Mouse (Mus musculus) fat pad, adult 2 months (tissue): Measurements from ENCODE around the gene Reln.

ENCODE experiments used
- DNase-seq: peaks from one replicate; pipeline ENCODE4 v3.0.0-alpha.2; 2011; ENCODE audit warnings: low read depth, low spot score; ENCODE audit errors: extremely low read depth

Reln gene

DNA sequence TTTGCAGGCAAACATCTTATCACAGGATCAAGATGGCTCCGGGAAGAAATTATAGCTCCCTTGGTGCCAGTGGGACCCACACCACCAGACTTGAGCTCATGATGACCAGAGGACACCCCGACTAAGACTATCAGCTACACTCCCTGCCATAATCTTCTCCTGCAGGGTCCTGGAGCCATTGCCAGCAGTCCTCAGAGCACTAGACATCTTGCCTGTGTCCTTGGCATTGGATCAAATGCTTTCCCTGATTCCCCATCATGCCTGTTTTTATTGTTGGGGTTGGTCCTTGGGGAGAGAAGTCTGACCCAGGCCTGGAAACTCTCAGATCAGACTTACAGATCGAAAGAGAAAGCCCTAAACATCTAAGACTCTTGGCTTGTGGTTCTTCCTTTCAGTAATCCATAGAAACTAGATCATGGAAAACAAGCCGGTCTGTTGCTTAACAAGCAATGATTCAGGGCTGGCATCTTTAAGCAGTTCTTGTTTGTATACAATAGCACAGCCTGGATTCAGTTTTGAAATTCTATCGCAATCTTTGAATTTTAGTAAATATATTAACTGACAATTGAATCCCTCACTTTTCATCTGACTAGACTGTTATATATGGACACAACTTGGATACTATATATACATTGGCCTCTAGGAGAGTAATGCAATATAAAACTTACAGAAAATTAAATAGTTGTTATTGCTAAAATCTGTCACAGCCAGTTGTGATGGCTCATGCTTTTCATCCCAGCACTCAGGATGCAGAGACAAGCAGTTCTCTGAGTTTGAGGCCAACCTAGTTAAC is 212.6 kb downstream of the Reln start:
- no peak for DNase-seq

DNA sequence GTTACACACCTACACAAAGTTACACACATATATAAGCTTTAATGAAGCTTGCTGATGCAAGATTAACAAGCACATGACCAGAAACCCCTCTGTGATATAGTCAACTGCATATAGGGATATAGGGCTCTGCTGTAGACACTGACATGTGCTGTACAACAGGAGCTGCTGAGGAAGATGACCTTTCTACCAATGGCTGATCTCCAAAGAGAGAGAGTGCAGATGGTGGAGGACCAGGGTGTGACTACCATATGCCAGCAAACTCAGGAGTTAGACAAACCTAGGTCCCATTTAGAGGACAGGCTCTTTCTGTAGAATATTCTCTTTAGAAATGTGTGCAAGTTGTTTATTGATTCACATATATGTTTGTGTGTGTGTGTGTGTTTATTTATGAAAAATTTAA is 216.9 kb downstream of the Reln start:
- no peak for DNase-seq

- no peak for DNase-seq
Observed at GRCm38 (mm10) chr5:22119296-22119695, 225.2 kb downstream of the Reln start.

GRCm38 (mm10) chr5:22118456-22118855 is 226.0 kb downstream of the Reln start:
- DNase-seq: no peak

DNA sequence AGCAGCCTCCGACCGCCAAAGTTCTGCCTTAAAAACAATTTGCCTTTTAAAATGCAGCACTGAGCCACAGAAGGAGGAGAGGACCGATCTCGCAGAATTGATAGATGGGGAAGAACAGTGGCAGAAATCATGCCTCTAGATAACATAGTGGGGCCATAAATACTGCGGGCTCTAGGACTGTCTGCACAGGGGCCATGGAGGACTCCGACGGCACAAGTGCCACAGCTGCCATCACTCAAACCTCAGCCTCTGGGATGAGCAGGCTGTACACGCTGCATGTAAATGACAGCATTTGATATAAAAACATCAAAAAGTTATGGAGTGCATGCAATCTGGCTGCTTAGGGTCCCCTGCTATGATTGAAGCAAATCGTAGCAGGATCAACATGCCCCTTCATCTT is 227.6 kb downstream of the Reln start:
- DNase-seq: no peak

DNA sequence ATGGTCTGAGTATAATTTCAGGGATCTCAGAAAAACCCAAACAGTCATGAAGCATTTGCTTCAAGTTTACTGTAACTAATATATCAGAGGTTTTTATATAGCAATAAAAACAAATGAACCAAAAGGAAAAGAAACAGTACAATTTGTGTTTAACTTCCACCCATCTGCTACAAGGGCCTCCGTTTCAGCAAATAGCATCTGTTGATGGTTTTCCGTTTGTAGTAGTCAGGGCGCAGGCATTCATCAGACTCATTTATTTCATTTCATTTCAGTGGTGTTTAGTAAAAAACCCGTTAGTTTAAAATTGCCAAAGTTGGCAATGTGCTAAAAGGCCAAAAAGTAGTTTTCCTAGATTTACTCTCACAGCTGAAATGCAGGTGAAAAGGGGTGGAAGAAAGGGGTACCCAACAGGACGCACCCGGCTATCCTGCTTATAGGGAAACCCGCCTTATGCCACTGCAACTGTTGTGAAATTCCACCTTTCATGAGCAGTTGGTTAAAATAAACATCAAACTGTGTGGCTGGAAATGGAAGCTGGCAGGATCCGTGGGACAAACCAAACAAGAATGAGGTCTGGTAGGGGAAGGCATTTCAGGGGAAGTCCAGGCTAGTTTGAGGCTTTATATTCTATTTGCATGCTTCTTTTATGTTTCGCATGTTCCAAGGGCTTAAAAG is 237.6 kb downstream of the Reln start:
- no peak for DNase-seq

DNA sequence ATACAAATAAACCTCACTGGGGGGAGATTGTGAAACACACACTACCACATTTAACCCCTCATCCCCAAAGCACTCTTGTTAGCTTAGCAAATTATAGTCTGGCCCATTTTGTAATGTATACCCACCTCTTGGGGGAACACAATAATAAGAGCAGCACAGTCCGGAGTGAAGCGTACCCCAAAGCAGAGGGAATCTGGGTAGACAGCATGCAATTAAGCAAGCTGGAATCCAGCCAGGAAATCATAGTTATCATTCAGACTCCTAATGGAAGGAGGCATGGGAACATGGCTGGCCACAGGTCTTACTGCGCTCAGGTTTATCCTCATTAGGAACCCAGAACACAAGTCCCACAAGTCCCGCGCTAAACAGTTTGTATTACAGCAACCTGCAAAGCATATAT is 249.5 kb downstream of the Reln start:
- DNase-seq: no peak

DNA sequence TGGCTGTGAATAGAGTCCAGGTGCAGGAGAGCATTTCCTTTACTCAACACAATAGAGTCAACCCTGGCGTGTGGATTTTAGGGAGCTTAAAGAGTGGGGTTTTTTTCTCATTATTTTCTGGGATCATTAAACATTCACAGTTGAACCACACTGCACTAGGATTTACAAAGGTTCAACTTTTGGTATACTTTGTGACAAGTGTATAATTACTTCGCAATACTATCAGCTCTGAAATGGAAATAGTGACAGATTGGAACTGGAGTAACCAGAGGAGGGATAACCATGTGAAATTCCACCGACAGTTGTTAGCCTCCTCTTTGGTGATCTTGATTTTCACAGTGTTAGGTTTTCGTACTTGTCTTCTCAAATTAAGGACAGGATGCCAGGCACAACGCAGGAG is 250.5 kb downstream of the Reln start:
- no peak for DNase-seq

DNA sequence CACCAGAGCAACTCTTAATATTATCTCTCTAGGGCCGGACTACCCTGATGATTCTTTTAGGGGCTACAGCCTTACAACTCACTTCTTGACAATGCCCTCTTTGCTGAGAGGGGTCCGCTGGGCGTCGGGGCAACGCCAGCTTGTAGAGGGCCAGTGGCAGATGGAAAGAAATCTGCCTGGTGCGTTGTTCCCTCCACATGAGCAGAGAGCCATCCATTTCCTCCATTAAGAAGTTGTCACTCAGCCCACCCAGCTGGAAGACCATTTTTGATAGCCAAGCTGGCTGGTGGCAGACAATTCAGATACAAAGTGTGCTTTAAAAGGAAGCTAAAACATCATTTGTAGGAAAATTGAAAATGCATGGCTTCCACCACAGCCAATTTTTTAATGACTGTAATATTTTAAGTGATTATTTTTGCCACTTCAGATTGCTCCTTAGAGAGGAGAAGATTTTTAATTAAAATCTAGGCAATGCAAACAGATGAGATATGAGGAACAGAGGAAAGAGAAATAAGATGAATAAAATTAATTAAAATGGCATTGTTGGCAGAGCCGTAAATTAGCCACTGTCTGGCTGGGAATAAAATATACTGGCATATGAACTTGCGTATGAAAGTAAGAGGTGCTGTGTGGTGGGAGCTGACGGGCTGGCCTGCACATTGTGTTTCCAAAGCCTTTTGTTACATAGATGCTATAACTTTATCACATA is 251.2 kb downstream of the Reln start:
- no peak for DNase-seq

DNA sequence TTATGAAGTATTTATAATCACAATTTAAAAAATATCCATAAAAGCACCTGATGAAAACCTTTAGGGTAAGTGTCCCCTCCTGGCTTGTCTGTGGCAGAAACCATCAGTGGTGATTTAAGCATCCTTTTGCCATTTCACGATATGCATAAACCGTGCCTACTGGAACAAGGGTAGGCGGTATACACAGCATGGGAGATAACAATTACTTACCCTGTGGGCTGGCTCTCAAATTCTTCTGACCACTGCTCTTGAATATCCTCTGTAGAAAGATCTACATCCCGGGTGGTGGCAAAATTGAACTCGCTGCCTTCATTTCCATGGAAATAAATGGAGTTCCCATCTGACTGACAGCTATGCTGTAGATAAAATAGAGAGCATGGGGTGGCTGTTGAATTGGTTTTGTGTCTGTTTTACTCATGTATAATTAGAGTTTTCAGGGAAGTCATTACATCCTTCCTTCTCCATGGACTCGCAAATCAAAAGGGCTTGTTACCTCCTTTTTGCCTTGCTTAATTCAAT is 264.0 kb downstream of the Reln start:
- DNase-seq: no peak

DNA sequence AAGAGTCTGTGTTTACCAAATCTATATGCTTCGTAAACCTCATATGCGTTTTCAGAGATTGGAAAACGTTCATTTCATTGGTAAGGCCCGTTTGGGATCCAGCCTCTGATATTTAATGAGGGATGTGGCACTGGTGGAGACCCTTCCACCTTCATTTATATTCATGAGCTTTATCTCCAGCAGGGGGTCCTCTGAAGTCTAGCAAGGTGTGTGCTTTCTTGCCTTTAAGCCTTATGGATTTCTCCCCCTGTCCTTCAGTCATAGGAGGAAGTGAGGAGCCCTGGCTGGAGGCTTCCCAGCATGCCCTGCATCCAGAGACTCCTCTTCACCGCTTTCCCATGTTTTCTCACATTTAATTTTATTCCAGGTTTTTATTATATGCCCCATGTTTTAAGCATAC is 269.5 kb downstream of the Reln start:
- no peak for DNase-seq

DNA sequence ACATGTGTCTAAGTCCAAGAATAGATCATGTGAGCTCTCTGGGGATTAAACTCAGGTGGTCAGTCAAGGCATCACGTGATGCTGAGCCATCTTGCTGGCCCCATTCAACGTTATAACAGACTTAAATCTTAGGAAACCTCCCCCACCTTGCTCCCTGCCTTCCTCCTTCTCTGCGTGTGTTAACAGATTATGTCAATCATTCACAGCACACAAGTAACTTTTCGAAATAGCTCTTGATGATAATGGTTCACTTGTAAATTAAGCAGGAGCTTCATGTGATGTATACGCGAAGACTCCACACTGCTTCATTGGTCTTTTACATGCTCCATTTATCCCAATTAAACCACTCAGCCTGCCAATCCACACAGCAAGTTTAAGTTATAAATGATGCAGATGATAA is 271.9 kb downstream of the Reln start:
- DNase-seq: no peak

- no peak for DNase-seq
Observed at GRCm38 (mm10) chr5:22059251-22059650, 285.3 kb downstream of the Reln start.

DNA sequence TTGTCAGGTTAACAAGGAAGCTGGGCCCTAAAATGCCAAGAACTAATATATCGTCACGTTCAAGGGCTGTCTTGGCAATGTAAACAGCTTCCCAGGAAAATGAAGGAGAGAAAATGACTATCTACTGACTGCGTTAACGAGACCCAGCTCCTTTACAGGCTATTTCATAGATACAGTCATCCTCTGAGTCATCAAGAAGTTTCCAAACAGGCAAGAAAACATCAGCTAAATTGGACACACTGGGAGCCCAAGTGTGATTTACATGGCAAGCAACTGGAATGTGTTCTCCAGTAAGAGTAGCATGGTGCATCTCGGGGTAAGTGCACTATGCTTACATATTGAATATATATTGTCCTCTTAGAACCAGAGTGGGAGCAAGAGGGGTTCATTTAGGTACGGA is 302.7 kb downstream of the Reln start:
- no peak for DNase-seq

GRCm38 (mm10) chr5:22039375-22040149 is 304.9 kb downstream of the Reln start:
- no peak for DNase-seq

GRCm38 (mm10) chr5:22035201-22035600 is 309.3 kb downstream of the Reln start:
- no peak for DNase-seq

DNA sequence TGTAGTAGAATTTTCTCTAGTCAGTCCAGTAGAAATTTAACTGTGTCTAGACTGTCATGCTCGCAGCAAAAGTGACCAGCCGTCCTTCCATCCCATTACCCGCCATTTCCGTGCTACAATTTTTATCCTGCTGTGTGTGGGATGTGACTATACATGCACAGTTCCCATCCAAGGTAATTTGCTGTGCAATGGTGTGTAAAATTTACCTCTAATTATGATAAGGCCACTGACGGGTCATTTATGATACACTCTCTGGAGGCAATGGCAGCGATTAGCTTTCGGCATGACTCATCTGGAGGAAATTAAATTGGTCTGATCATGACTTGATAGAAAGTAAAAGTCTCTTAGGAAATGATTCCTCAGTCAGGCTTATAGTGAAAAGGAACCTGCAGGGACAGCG is 311.5 kb downstream of the Reln start:
- no peak for DNase-seq

- DNase-seq: no peak
Observed at GRCm38 (mm10) chr5:22031653-22032052, 312.8 kb downstream of the Reln start.

GRCm38 (mm10) chr5:22028379-22028778 is 316.1 kb downstream of the Reln start:
- no peak for DNase-seq

DNA sequence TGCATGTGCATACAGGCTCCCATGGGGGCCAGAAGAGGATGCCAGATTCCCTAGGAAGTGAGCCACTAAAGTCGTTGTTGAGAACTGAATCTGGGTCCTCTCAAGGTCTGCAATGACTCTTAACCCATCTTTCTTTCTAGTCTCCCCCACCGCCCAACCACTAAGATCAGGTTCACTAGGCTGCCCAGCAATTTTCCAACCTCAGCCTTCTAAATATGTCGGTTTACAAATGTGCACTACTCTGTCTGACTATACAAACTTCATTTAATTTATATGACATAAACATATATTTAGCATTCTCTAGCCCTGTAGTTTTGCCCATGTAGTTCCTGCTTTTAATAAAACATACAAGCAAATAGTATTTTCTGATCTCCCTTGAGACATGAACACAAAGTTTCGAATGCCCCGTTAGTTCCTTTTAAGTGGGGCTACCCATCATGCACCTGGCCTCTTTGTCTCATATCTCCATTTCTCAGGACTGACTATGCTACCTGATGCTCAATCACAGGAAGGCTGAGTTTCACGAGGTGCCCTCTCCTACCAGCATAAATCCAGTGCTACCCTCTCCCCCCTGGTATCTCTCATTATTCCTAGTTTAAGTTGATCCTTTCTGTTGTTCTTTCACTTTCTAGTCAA is 317.1 kb downstream of the Reln start:
- no peak for DNase-seq

GRCm38 (mm10) chr5:22025746-22026145 is 318.8 kb downstream of the Reln start:
- DNase-seq: no peak
